Mouse (Mus musculus): Measurements from ENCODE around the gene Slco2b1.
"Not testable (repeated sequence)": the region's sequence is repeated elsewhere in the genome, so short reads cannot be mapped to it uniquely, and the experiment has no call there.

Gene Slco2b1

GRCm38 (mm10) chr7:99698576-99698975, 12.6 kb downstream of the Slco2b1 start:
- in situ Hi-C loops (cut with MboI; ENCODE audit: low pct_unique_long_range_greater_than_20kb in 1 of 2, low sequenced_read_pairs in 2 of 2, unreplicated experiment in 1 of 2): no loop called here

GRCm38 (mm10) chr7:99695471-99696057, 15.6 kb downstream of the Slco2b1 start:
- in situ Hi-C loops (cut with MboI; ENCODE audit: low pct_unique_long_range_greater_than_20kb in 1 of 2, low sequenced_read_pairs in 2 of 2, unreplicated experiment in 1 of 2): no loop called here

GRCm38 (mm10) chr7:99694424-99694823, 16.7 kb downstream of the Slco2b1 start:
- in situ Hi-C loops (cut with MboI; ENCODE audit: low pct_unique_long_range_greater_than_20kb in 1 of 2, low sequenced_read_pairs in 2 of 2, unreplicated experiment in 1 of 2): not testable (repeated sequence)

- in situ Hi-C loops (cut with MboI; ENCODE audit: low pct_unique_long_range_greater_than_20kb in 1 of 2, low sequenced_read_pairs in 2 of 2, unreplicated experiment in 1 of 2): no loop called here
These were observed 17.2 kb downstream of the Slco2b1 start for GRCm38 (mm10) chr7:99693976-99694375.

- in situ Hi-C loops (cut with MboI; ENCODE audit: low pct_unique_long_range_greater_than_20kb in 1 of 2, low sequenced_read_pairs in 2 of 2, unreplicated experiment in 1 of 2): no loop called here
These were observed 17.8 kb downstream of the Slco2b1 start for GRCm38 (mm10) chr7:99693387-99693786.

- in situ Hi-C loops (cut with MboI; ENCODE audit: low pct_unique_long_range_greater_than_20kb in 1 of 2, low sequenced_read_pairs in 2 of 2, unreplicated experiment in 1 of 2): no loop called here
These were observed 18.7 kb downstream of the Slco2b1 start for GRCm38 (mm10) chr7:99692396-99692795.

GRCm38 (mm10) chr7:99690819-99691218, 20.3 kb downstream of the Slco2b1 start:
- in situ Hi-C loops (cut with MboI; ENCODE audit: low pct_unique_long_range_greater_than_20kb in 1 of 2, low sequenced_read_pairs in 2 of 2, unreplicated experiment in 1 of 2): no loop called here

- in situ Hi-C loops (cut with MboI; ENCODE audit: low pct_unique_long_range_greater_than_20kb in 1 of 2, low sequenced_read_pairs in 2 of 2, unreplicated experiment in 1 of 2): no loop called here
These were observed 27.1 kb downstream of the Slco2b1 start for GRCm38 (mm10) chr7:99684086-99684485.

GRCm38 (mm10) chr7:99680771-99681170, 30.4 kb downstream of the Slco2b1 start:
- in situ Hi-C loops (cut with MboI; ENCODE audit: low pct_unique_long_range_greater_than_20kb in 1 of 2, low sequenced_read_pairs in 2 of 2, unreplicated experiment in 1 of 2): no loop called here

GRCm38 (mm10) chr7:99674890-99675289, 36.2 kb downstream of the Slco2b1 start:
- in situ Hi-C loops (cut with MboI; ENCODE audit: low pct_unique_long_range_greater_than_20kb in 1 of 2, low sequenced_read_pairs in 2 of 2, unreplicated experiment in 1 of 2): no loop called here

GRCm38 (mm10) chr7:99674209-99674608, 36.9 kb downstream of the Slco2b1 start:
- in situ Hi-C loops (cut with MboI; ENCODE audit: low pct_unique_long_range_greater_than_20kb in 1 of 2, low sequenced_read_pairs in 2 of 2, unreplicated experiment in 1 of 2): no loop called here

GRCm38 (mm10) chr7:99673188-99673587, 38.0 kb downstream of the Slco2b1 start:
- in situ Hi-C loops (cut with MboI; ENCODE audit: low pct_unique_long_range_greater_than_20kb in 1 of 2, low sequenced_read_pairs in 2 of 2, unreplicated experiment in 1 of 2): no loop called here

- in situ Hi-C loops (cut with MboI; ENCODE audit: low pct_unique_long_range_greater_than_20kb in 1 of 2, low sequenced_read_pairs in 2 of 2, unreplicated experiment in 1 of 2): no loop called here
These were observed 39.4 kb downstream of the Slco2b1 start for GRCm38 (mm10) chr7:99671544-99672435.

GRCm38 (mm10) chr7:99670915-99671314, 40.2 kb downstream of the Slco2b1 start:
- in situ Hi-C loops (cut with MboI; ENCODE audit: low pct_unique_long_range_greater_than_20kb in 1 of 2, low sequenced_read_pairs in 2 of 2, unreplicated experiment in 1 of 2): no loop called here

GRCm38 (mm10) chr7:99668802-99669201, 42.3 kb downstream of the Slco2b1 start:
- in situ Hi-C loops (cut with MboI; ENCODE audit: low pct_unique_long_range_greater_than_20kb in 1 of 2, low sequenced_read_pairs in 2 of 2, unreplicated experiment in 1 of 2): no loop called here

- in situ Hi-C loops (cut with MboI; ENCODE audit: low pct_unique_long_range_greater_than_20kb in 1 of 2, low sequenced_read_pairs in 2 of 2, unreplicated experiment in 1 of 2): no loop called here
These were observed 44.0 kb downstream of the Slco2b1 start for GRCm38 (mm10) chr7:99667096-99667495.

GRCm38 (mm10) chr7:99665731-99666452, 45.2 kb downstream of the Slco2b1 start:
- in situ Hi-C loops (cut with MboI; ENCODE audit: low pct_unique_long_range_greater_than_20kb in 1 of 2, low sequenced_read_pairs in 2 of 2, unreplicated experiment in 1 of 2): no loop called here

GRCm38 (mm10) chr7:99664571-99665485, 46.3 kb downstream of the Slco2b1 start:
- in situ Hi-C loops (cut with MboI; ENCODE audit: low pct_unique_long_range_greater_than_20kb in 1 of 2, low sequenced_read_pairs in 2 of 2, unreplicated experiment in 1 of 2): no loop called here

Measured in mouse embryonic stem cell (cell line).